Mouse (Mus musculus) forebrain, embryonic 16.5 days (tissue): ENCODE measurements at regions not wholly inside any gene's neighbourhood (a gene's known extent, or its start where the extent isn't known, plus 50 kb on each side); places are given as distances from the start of the nearest gene placed in this dataset.

ENCODE experiments used
- ATAC-seq: fragments of 200-750 bp; cut with Nextera tagmentation; 2 replicates; pipeline ENCODE4 v1.8.0; 2017; ENCODE audit warnings: mild to moderate bottlenecking, moderate library complexity
- H3K27ac ChIP-seq: fragments of 300-500 bp; sonication (generic); 2 replicates; pipeline ENCODE4 v1.5.1; 2014; ENCODE audit warnings: low read length, control low read depth
- H3K27me3 ChIP-seq: fragments of 300-500 bp; sonication (generic); replicated peaks from 2 replicates; pipeline ENCODE4 v1.6.1; 2014; ENCODE audit warnings: low read length; ENCODE audit not compliant: control insufficient read depth, insufficient read depth
- H3K36me3 ChIP-seq: fragments of 300-500 bp; sonication (generic); 2 replicates; pipeline ENCODE4 v1.6.1; 2014; ENCODE audit not compliant: control insufficient read depth, insufficient read depth
- H3K4me1 ChIP-seq: fragments of 300-500 bp; sonication (generic); replicated peaks from 2 replicates; pipeline ENCODE4 v1.6.1; 2014; ENCODE audit warnings: low read length; ENCODE audit not compliant: control insufficient read depth, insufficient read depth
- H3K4me2 ChIP-seq: fragments of 300-500 bp; sonication (generic); 2 replicates; pipeline ENCODE4 v1.6.1; 2014; ENCODE audit warnings: mild to moderate bottlenecking, low read length, control low read depth
- H3K4me3 ChIP-seq: fragments of 300-500 bp; sonication (generic); replicated peaks from 2 replicates; pipeline ENCODE4 v1.5.1; 2014; ENCODE audit warnings: mild to moderate bottlenecking, low read length, control low read depth
- H3K9ac ChIP-seq: fragments of 300-500 bp; sonication (generic); replicated peaks from 2 replicates; pipeline ENCODE4 v1.6.1; 2014; ENCODE audit warnings: low read depth, low read length, control low read depth
- H3K9me3 ChIP-seq: fragments of 300-500 bp; sonication (generic); 2 replicates; pipeline ENCODE4 v1.6.1; 2016; ENCODE audit warnings: low read length; ENCODE audit not compliant: control insufficient read depth
- WGBS: fragments of 180-500 bp; shearing (Covaris S2); extraction: QIAGEN DNeasy Blood & Tissue Kit; methylation state at CpG from one replicate; pipeline ENCODE4 v1.1.7; 2014; 5-methylcytosine and 5-hydroxymethylcytosine counted together

- no peak for ATAC-seq
- Histone ChIP-seq H3K27me3 (no peaks in the 10 kb centered on the region), H3K9me3 (no peaks in the 10 kb centered on the region), H3K4me2 (no peak overlapping the region), H3K36me3 (no peaks in the 10 kb centered on the region), H3K9ac (no peak overlapping the region), H3K27ac (no peak overlapping the region), H3K4me3 (no peak overlapping the region), H3K4me1 (0 out of 2 replicates have a peak, but pooled peaks cover 2% of the 10 kb centered on the region)
- 61% methylated on average over 4 of the region's 4 CpGs for WGBS
Measured at GRCm38 (mm10) chr9:102449366-102449765, 56.2 kb upstream of the Ky start.

GRCm38 (mm10) chr9:102446066-102446465 lies 59.5 kb upstream of the Ky start:
- no peak overlapping the region for H3K9ac ChIP-seq
- 0 out of 2 replicates have a peak, but pooled peaks cover 2% of the 10 kb centered on the region for H3K4me1 ChIP-seq
- no peak overlapping the region for H3K27ac ChIP-seq
- no peak overlapping the region for H3K4me3 ChIP-seq
- no peaks in the 10 kb centered on the region for H3K36me3 ChIP-seq
- ATAC-seq: no peak
- no peaks in the 10 kb centered on the region for H3K9me3 ChIP-seq
- H3K4me2 ChIP-seq: no peak overlapping the region
- 81% methylated on average over 2 of the region's 2 CpGs for WGBS
- no peaks in the 10 kb centered on the region for H3K27me3 ChIP-seq

GRCm38 (mm10) chr9:102442198-102442842 lies 63.2 kb upstream of the Ky start:
- Histone ChIP-seq H3K36me3 (no peaks in the 10 kb centered on the region), H3K9me3 (no peaks in the 10 kb centered on the region), H3K4me3 (no peak overlapping the region), H3K27ac (no peak overlapping the region), H3K27me3 (no peaks in the 10 kb centered on the region), H3K9ac (no peak overlapping the region), H3K4me2 (no peak overlapping the region), H3K4me1 (0 out of 2 replicates have a peak, but pooled peaks cover 2% of the 10 kb centered on the region)
- ATAC-seq: no peak
- 82% methylated on average over 11 of the region's 11 CpGs for WGBS

GRCm38 (mm10) chr9:102437641-102438040 lies 67.9 kb upstream of the Ky start:
- Histone ChIP-seq H3K4me1 (no peaks in the 10 kb centered on the region), H3K36me3 (no peaks in the 10 kb centered on the region), H3K27ac (no peak overlapping the region), H3K9ac (no peak overlapping the region), H3K4me2 (no peak overlapping the region), H3K27me3 (no peaks in the 10 kb centered on the region), H3K4me3 (no peak overlapping the region), H3K9me3 (no peaks in the 10 kb centered on the region)
- no peak for ATAC-seq
- WGBS: 87% methylated on average over 3 of the region's 3 CpGs

GRCm38 (mm10) chr9:102436378-102436777 lies 69.2 kb upstream of the Ky start:
- Histone ChIP-seq H3K4me1 (no peaks in the 10 kb centered on the region), H3K36me3 (no peaks in the 10 kb centered on the region), H3K4me3 (no peak overlapping the region), H3K9me3 (no peaks in the 10 kb centered on the region), H3K27me3 (no peaks in the 10 kb centered on the region), H3K27ac (no peak overlapping the region), H3K4me2 (no peak overlapping the region), H3K9ac (no peak overlapping the region)
- no peak for ATAC-seq
- WGBS: 88% methylated on average over 5 of the region's 5 CpGs

- Histone ChIP-seq H3K9ac (no peak overlapping the region), H3K4me3 (no peak overlapping the region), H3K4me2 (no peak overlapping the region), H3K27me3 (no peaks in the 10 kb centered on the region), H3K4me1 (peaks cover 15% of the 10 kb centered on the region), H3K27ac (no peak overlapping the region), H3K36me3 (no peaks in the 10 kb centered on the region), H3K9me3 (no peaks in the 10 kb centered on the region)
- 87% methylated on average over 5 of the region's 5 CpGs for WGBS
- ATAC-seq: no peak
Measured at GRCm38 (mm10) chr9:102428031-102428430, 73.5 kb upstream of the Ephb1 start.

- WGBS: 47% methylated on average over 11 of the region's 11 CpGs
- Histone ChIP-seq H3K9me3 (no peaks in the 10 kb centered on the region), H3K4me1 (peaks cover 18% of the 10 kb centered on the region), H3K4me3 (no peak overlapping the region), H3K27me3 (no peaks in the 10 kb centered on the region), H3K27ac (peak overlapping the region; percentile 61; the same call in 1 of the 2 replicates), H3K9ac (peak overlapping the region; percentile 33), H3K36me3 (no peaks in the 10 kb centered on the region), H3K4me2 (peak overlapping the region; percentile 40)
- no peak for ATAC-seq
Measured at GRCm38 (mm10) chr9:102424672-102425345, 70.3 kb upstream of the Ephb1 start.

- H3K9me3 ChIP-seq: no peaks in the 10 kb centered on the region
- H3K36me3 ChIP-seq: no peaks in the 10 kb centered on the region
- H3K4me3 ChIP-seq: no peak overlapping the region
- H3K4me1 ChIP-seq: peaks cover 18% of the 10 kb centered on the region
- peak overlapping the region; percentile 73 for H3K27ac ChIP-seq
- peak overlapping the region; percentile 40 for H3K4me2 ChIP-seq
- peak; percentile 78 for ATAC-seq
- WGBS: 2% methylated on average over 20 of the region's 20 CpGs
- no peaks in the 10 kb centered on the region for H3K27me3 ChIP-seq
- peak overlapping the region; percentile 33 for H3K9ac ChIP-seq
Measured at GRCm38 (mm10) chr9:102423919-102424671, 69.6 kb upstream of the Ephb1 start.

GRCm38 (mm10) chr9:102423465-102423918 lies 69.0 kb upstream of the Ephb1 start:
- peak overlapping the region; percentile 73 for H3K27ac ChIP-seq
- peaks cover 18% of the 10 kb centered on the region for H3K4me1 ChIP-seq
- H3K9ac ChIP-seq: peak overlapping the region; percentile 33
- no peaks in the 10 kb centered on the region for H3K9me3 ChIP-seq
- H3K4me2 ChIP-seq: peak overlapping the region; percentile 39
- H3K4me3 ChIP-seq: no peak overlapping the region
- no peaks in the 10 kb centered on the region for H3K36me3 ChIP-seq
- WGBS: 3% methylated on average over 9 of the region's 9 CpGs
- peak; percentile 72 for ATAC-seq
- no peaks in the 10 kb centered on the region for H3K27me3 ChIP-seq
